Mouse (Mus musculus) kidney, adult 2 months (tissue): ENCODE results near the gene Trak1.

Experiments
- CTCF ChIP-seq: fragments of 200-500 bp; conservative IDR thresholded peaks from 2 replicates; pipeline ENCODE4 v1.5.1; 2011; ENCODE audit warnings: low read depth, mild to moderate bottlenecking, control low read depth, low read length, moderate library complexity, mixed read lengths; ENCODE audit not compliant: insufficient read depth, insufficient read length
- POLR2A ChIP-seq: fragments of 200-500 bp; IDR thresholded peaks from one replicate; pipeline ENCODE4 v1.6.1; 2011; ENCODE audit warnings: low read depth, low read length, control low read depth

- TF ChIP-seq POLR2A (no peak), CTCF (no peak)
Observed at GRCm38 (mm10) chr9:121398761-121399160, 101.5 kb downstream of the Trak1 start.
